Mouse (Mus musculus): ENCODE results near the gene Rbpjl.

Gene Rbpjl

DNA sequence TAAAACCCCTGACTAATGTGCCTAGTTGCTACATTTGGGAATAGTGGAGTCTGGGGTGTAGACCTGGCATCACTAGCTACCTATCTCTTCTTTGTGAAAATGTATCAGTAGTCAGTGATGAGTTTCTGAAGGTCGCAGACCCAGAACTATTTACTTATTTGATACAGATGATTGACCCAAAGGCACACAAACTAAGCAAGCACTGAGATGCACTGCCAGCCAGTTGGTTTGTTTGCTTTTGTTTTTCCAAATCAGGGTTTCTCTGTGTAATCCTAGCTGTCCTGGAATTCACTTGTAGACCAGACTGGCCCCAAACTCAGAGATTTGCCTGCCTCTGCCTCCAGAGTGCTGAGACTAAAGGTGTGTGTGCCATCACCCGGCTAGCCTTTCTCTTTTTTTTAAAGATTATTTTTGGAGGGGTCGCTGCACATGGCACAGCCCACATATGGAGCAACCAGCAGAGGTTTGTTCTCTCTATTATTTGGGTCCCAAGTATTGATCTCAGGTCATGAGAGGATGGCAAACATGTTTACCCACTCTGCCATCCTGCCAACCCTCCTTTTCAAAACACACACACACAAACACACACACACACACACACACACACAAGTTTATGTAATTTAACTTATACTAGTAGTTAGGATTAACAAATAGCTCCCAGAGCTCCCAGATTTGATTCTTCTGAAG, 42.6 kb downstream of the Rbpjl start:
- DNase-seq (ENCODE audit: inconsistent ontology term), result no peak

DNA sequence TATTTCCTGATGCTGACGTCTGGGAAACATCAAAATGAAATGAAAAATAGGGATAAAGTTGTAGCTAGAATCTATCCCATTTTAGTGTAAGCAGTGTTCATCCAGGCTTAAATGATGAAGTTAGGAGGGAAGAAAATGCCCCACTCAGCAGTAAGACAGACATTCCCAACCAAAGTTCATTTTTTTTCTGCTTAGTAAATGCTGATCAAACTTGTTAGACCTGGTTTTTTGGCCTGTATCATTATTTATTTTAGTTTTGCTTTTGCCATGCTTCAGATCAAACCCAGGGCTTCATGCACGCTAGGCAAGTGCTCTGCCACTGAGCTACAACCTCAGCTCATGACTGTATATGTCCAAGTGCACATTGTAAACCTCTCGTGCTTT, 43.1 kb downstream of the Rbpjl start:
- no peak for DNase-seq (ENCODE audit: inconsistent ontology term)

DNA sequence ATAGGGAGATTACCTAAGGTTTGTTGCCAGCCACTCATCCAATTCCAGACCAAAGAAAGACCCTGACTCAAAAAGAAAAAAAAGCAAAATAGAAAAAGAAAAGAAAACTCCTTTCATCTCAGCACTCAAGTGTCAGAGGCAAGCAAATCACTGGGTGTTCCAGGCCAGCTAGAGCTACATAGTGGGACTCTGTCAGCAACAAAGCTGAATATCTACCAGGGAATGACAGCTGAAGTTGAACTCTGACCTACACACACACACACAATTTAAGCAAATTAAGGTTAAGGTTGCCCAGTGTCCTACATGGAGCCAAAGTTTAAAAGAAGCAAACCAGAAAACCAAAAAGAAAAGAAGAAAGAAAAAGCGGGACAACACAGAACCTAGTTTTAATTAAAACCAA, 45.2 kb downstream of the Rbpjl start:
- no peak for DNase-seq (ENCODE audit: inconsistent ontology term)

DNA sequence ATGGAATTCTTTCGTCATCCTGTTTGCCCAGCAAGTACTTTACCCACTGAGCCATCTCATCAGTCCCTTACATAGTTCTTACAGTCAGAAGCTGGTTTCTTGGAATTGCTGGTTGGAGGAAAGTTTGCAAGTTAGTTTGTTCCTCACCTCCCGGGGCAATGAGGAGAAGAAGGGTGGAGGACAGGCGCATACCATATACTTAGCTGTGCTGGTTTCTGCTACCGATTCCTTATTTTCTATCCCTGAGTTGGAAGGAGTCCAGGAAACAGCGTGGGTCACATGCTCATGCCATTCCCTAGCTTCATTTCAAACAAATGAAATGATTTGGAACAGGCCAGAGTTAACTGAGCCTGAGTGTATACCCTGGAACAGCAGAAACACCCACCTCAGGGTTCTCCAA, 46.0 kb downstream of the Rbpjl start:
- DNase-seq (ENCODE audit: inconsistent ontology term), result no peak

DNA sequence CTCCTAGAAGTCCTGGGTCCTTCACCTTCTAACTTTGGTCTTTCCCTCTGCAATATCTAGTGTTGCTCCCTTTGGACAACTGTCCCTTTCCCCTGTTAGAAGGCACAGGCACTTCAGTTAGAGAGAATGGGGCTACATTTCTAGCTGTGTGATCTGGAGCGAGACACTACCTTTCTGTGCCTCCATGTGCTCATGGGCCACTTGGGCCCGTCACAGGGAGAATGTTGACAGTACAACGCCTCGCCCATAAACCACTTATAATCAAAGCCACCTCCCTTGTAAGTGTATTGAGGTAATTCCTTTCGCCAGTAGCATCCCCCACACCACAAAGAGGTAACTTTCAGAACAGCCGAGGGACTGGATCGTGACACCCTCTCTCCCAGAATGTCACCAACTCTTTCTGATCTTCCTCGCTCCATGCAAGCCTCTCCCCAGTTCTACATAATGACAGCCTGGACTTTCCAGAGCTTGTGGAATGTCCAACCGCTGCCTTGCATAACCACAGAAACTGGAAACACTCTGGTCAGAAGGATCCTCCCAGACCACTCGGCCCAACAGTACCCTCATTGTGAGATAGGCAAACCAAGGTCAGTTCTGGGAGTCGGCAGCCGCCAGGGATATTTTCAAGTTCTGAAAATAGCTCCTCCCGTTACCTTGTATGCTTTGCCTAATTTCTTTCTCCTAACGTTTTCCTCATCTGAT, 46.6 kb downstream of the Rbpjl start:
- DNase-seq (ENCODE audit: inconsistent ontology term), result no peak

DNA sequence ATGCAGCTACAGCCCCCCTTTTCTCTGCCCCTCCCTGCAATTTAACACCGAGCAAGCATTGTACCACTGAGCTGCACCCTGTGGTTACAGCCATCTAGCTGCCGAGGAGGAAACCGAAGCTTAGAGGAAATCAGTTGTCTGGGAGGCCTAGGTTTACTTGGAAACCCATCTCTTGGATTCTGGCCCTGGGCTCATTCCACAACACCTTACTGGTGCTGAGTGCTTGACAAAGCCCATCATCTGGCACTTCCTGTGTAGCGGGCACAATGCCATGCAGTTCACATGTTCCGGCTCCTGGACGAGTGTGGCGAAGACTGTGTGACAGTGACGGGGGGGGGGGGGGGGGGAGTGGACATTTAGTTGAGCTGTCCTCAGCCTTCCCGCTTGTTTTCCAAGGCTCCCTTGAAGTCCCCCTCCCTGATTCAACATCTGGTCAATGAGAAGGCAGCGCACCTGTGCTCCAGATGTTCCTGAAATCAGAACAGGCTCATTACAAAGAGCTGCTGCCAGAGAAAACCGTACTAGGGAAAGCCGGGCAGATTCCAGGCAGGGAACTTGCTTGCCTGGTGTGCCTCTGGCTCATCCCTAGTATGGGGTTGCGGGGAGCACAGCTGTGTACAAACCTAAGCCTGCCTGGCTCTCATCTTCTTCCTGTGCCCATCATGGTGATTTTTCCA, 49.2 kb downstream of the Rbpjl start:
- DNase-seq (ENCODE audit: inconsistent ontology term), result no peak

DNA sequence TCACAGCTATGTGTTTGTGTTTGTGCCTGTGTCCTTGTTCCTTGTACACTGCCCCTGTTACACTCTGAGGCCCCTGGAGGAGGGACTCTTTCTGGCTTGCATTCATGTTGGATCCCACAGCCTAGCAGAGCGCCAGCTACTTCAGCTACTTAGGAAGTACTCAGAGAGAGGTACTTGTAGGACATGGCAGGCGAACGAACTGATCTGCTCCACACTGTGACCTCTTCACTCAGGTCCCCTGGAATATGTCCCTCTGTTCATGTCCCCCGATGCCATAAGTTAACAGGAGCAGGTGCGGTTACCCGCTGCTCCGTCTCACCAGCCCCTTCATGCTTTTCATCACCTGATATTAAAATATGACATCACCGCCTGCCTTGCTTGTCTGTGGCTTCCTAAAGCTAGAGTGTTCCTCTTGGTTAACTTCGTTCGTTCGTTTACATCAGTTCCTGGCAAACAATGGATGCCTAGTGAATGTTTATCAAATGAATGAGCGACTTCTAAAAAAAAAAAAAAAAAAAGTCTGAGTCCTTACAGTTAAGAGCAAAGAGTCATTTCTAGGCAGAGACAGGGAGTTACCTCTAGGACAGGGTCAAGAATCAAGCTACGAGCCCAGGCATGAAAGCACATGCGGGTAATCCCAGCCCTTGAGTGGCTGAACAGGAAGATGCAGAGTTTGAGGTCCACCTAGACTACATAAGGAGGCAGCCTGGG, 50.3 kb downstream of the Rbpjl start:
- no peak for DNase-seq (ENCODE audit: inconsistent ontology term)

DNA sequence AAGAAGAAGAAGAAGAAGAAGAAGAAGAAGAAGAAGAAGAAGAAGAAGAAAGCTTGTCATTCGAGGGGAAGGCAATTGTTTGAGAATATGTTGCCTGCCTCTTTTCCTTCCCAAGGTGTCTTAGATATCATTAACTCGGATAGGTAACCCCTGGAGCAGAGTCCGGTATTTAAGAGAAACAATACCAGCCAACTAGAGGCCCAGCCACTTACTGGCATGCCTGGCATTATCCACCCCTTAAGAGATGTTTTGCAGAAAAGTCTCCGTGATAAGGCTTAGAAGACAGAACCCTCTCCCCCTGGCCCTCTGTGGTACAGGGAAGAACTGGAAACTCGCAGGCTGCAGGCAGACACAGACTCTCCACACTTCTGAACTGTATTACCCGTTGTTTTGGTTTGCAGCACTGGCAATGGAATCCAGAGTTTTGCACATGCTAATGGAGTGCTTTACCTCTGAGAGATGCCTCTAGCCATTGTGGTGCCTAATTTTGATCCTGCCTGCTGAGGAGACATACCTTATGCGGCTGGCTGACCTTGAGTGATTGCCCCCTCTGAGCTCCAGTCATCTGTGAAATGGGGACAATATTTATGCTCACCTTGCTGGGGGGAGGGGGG, 51.1 kb downstream of the Rbpjl start:
- no peak for DNase-seq (ENCODE audit: inconsistent ontology term)

DNA sequence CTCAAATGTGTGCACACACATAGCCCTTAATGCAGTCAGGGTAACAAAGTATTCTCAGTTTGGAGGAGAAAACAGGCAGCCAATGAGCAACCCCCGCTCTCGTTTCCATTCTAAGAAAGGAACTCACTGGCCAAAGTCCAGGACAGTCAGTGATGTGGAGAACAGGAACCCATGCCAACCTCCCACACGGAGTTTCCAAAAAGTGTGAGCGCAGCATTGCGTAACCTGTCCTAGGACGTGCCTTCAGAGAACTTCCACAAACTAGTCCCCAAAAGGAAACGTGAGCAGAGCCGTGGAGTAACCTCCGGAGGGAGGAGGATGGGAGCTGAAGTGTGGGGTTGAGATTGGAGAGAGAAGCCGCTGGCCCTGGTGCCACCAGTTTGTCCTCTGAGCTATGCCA, 51.9 kb downstream of the Rbpjl start:
- DNase-seq (ENCODE audit: inconsistent ontology term), result peak; percentile 77

DNA sequence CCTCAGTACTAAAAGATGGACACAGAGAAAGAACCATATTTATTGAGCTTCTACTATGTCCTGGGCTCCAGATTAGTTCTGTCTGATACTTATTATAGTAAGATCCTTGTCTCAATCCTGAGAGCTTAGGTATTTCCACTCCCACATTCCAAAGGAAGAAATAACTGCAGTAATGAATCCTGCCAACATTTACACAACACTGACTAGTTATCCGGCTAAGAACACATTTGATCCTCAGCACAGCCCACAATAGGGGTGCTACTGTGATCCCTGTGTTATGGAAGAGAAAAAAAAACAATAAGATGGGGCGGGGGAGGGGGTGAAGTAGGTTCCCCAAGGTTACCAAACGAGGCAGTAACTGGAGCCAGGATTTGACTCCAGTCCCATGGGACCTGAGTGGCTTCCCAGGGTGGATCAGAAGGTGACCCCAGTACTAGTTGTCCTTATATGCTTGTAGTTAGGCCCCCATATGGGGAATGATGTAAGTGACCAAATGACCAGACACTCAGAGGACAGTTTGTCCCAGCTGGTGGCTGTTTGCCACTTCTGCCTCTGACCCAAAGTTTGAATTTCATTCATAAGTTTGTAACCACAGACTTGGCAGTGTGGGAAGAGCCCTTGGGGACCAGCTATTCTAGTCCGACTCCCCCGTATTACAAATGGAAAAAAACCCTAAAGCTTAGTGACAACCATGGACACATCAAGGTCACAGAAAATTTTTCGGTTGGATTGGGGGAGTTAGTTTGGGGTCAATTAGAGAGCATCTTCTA, 52.7 kb downstream of the Rbpjl start:
- peak; percentile 92 for DNase-seq (ENCODE audit: inconsistent ontology term)

DNA sequence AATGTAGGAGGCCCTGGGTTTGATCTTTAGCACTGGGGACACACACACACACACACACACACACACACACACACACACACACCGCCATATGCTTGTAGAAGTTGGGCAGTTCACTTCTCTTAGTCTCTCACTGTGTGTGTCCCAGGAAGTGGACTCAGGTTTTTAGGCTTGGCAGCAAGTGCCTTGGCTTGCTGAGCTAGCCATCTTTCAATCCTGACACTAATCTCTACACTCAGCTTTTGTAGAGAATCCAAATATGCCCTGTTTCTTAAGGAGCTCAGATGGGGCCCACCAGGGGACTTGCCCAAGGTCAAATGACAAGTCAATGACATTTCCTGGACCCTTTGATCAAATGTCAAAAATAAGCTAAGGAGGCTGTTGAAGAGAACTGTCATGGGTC, 53.5 kb downstream of the Rbpjl start:
- no peak for DNase-seq (ENCODE audit: inconsistent ontology term)

DNA sequence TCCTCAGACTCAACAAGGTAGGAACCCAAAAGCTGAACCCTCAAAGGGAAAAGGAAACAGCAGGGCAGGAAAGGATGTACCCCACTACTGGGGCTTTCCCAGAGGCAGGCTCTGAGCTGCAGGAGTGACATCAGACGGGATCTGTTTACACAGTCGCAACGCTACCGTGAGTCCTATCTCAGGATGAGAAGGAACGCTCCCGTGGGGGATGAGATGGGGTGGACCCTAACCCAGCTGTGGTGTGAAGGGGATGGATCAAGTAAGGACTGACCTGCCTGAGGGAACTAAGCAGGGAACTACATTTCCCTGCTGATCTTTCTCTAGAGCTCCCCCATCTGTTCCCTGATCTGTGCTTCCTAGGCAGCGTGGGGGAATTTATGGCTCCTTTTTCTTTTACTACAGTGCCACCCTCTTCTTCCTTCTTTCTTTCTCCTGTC, 53.9 kb downstream of the Rbpjl start, which contains the start of gene Sys1:
TSS of gene Sys1 (plus strand) at position 101 of the 437 bp plus-strand sequence.
- no peak for DNase-seq (ENCODE audit: inconsistent ontology term)

DNA sequence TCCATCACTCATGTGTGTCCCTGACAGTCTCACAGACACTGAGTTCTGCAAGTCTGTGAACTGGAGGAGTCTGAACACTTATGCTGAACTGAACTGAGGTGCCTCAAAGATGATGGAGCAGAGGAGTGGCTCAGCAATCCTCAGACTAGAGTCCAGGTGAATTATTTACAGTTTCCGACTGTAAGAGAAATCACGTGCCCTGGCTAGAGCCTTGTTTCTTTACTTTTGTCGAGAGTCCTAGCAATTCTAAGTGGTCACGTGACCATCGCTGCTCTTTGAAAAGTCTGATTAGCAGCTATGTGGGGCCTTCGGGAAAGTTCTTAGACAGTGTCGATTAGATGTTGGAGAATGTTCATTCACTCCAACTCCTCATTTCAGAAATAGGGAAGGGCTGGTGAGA, 55.0 kb downstream of the Rbpjl start:
- no peak for DNase-seq (ENCODE audit: inconsistent ontology term)

DNA sequence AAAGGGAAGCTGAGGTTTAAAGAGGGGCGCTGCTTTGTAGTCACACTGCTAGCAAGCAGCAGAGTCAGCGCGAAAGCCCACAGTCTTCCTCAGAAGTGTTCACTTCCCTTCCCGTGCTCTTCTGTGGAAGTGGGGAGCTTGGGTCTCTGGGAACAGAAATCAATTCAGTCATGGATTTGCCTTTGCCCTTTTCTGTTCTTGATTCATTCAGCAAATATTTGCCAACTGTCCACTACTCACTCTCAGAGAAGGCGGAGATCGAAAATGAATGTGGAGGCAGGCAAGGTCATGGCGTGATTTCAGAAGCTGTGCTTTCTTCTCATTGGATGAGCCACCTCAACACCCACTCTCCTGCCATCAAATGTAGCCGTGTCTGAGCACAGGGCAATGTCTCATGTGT, 55.6 kb downstream of the Rbpjl start:
- DNase-seq (ENCODE audit: inconsistent ontology term), result no peak

DNA sequence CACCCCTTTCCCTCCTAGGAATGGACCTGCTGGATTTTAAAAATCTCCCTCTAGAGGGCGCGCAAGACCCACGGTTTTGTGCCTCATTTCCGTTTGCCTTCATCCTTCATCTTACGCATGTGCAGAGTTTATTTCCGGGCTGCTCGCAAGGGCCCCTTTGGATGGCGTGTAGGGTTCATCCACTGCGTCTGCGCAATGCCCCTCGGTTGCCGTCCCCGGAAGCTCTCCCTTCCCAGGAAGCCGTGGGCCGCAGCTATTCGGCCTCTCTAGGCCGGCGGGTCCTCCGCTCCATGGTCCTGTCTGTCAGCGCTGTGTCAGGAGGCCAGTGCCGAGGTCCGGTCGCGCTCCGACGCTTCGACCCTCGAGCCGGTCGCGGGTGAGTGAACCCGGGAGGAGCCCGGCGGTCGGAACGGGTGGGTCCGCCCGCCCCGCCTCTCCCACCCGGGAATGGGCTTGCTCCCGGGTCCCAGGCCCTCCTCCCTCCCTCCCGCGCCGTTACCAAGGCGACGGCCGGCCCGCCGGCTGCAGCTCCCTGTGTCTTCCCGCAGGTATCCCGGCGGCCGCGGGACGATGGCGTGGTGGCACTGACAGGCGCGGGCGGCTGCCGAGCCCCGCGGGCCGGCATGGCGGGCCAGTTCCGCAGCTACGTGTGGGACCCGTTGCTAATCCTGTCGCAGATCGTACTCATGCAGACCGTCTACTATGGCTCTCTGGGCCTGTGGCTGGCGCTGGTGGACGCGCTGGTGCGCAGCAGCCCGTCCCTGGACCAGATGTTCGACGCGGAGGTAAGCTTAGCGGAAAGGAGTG, 58.0 kb downstream of the Rbpjl start, which contains the start of gene Gm20458:
TSS of gene Gm20458 (plus strand) at position 223 of the 807 bp plus-strand sequence.
- peak; percentile 98 for DNase-seq (ENCODE audit: inconsistent ontology term)
